Mouse (Mus musculus) urinary bladder, postnatal 4 days (tissue): ENCODE measurements around the gene Gm20854.
"Not testable (repeated sequence)": the region's sequence is repeated elsewhere in the genome, so short reads cannot be mapped to it uniquely, and the experiment has no call there.

Experiments used
- DNase-seq, 2 experiments: peaks; one replicate each; pipeline ENCODE4 v3.0.0; 2021 to 2022; ENCODE audit warnings: low spot score in 2 of 2

Gm20854 gene

DNA sequence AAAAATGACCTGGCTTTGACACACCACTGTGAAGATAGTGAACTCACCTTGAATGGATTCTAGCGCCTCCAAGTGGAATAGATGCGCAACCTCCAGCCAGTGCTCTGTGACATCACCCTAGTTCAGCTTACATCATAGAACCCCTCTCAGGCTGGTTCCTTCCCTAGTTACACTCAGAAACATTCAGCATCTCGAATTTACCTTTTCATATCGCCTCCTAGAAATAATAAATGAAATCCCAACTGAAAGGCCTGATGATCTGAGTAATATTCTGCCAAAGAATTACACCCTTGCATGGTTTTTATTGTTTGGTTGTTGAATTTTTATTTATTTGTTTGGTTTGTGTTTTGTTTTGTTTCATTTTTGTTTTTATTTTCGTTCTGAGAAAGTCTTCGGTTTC lies at the start of gene Gm20854:
Gm20854 (minus strand) TSS at position 101 of the 400 bp plus-strand sequence.
- DNase-seq, result not testable (repeated sequence)
